Mouse (Mus musculus): ENCODE measurements around the gene Clybl.

Gene Clybl

GRCm38 (mm10) chr14:122194630-122195029 is 13.1 kb downstream of the Clybl start:
- intact Hi-C loops (cut with DNase I) = loop anchor here (5.0 kb wide), 1 partner anchor 683 kb away; no protein-coding TSS in a partner anchor

- intact Hi-C loops (cut with DNase I) = no loop called here
Observed at GRCm38 (mm10) chr14:122196851-122197250, 15.3 kb downstream of the Clybl start.

- intact Hi-C loops (cut with DNase I) = no loop called here
Observed at GRCm38 (mm10) chr14:122200247-122200885, 18.9 kb downstream of the Clybl start.

GRCm38 (mm10) chr14:122209177-122209576 is 27.7 kb downstream of the Clybl start:
- intact Hi-C loops (cut with DNase I) = no loop called here

GRCm38 (mm10) chr14:122213590-122213989 is 32.1 kb downstream of the Clybl start:
- intact Hi-C loops (cut with DNase I) = no loop called here

- intact Hi-C loops (cut with DNase I) = no loop called here
Observed at GRCm38 (mm10) chr14:122214126-122214525, 32.6 kb downstream of the Clybl start.

GRCm38 (mm10) chr14:122217221-122217620 is 35.7 kb downstream of the Clybl start:
- intact Hi-C loops (cut with DNase I) = no loop called here

- intact Hi-C loops (cut with DNase I) = loop anchor here (5.0 to 10.0 kb wide), 3 partner anchors 412 to 1092 kb away; no protein-coding TSS in a partner anchor
Observed at GRCm38 (mm10) chr14:122222934-122223374, 41.5 kb downstream of the Clybl start.

- intact Hi-C loops (cut with DNase I) = loop anchor here (5.0 to 10.0 kb wide), 3 partner anchors 411 to 1091 kb away; no protein-coding TSS in a partner anchor
Observed at GRCm38 (mm10) chr14:122223461-122224102, 42.1 kb downstream of the Clybl start.

- intact Hi-C loops (cut with DNase I) = loop anchor here (5.0 to 10.0 kb wide), 3 partner anchors 411 to 1091 kb away; no protein-coding TSS in a partner anchor
Observed at GRCm38 (mm10) chr14:122224103-122224494, 42.6 kb downstream of the Clybl start.

- intact Hi-C loops (cut with DNase I) = loop anchor here (5.0 to 10.0 kb wide), 3 partner anchors 410 to 1090 kb away; no protein-coding TSS in a partner anchor
Observed at GRCm38 (mm10) chr14:122224501-122224928, 43.0 kb downstream of the Clybl start.

- intact Hi-C loops (cut with DNase I) = loop anchor here (10.0 kb wide), 2 partner anchors 409 to 1089 kb away; no protein-coding TSS in a partner anchor
Observed at GRCm38 (mm10) chr14:122225479-122226132, 44.1 kb downstream of the Clybl start.

GRCm38 (mm10) chr14:122226133-122226515 is 44.6 kb downstream of the Clybl start:
- intact Hi-C loops (cut with DNase I) = loop anchor here (10.0 kb wide), 2 partner anchors 409 to 1089 kb away; no protein-coding TSS in a partner anchor

GRCm38 (mm10) chr14:122226666-122227453 is 45.4 kb downstream of the Clybl start:
- intact Hi-C loops (cut with DNase I) = loop anchor here (10.0 kb wide), 2 partner anchors 408 to 1088 kb away; no protein-coding TSS in a partner anchor

GRCm38 (mm10) chr14:122227454-122227951 is 46.0 kb downstream of the Clybl start:
- intact Hi-C loops (cut with DNase I) = loop anchor here (10.0 kb wide), 2 partner anchors 407 to 1087 kb away; no protein-coding TSS in a partner anchor

- intact Hi-C loops (cut with DNase I) = loop anchor here (10.0 kb wide), 2 partner anchors 406 to 1086 kb away; no protein-coding TSS in a partner anchor
Observed at GRCm38 (mm10) chr14:122228816-122229551, 47.5 kb downstream of the Clybl start.

GRCm38 (mm10) chr14:122229988-122230387 is 48.5 kb downstream of the Clybl start:
- intact Hi-C loops (cut with DNase I) = loop anchor here (10.0 kb wide), 2 partner anchors 405 to 1085 kb away; no protein-coding TSS in a partner anchor

- intact Hi-C loops (cut with DNase I) = no loop called here
Observed at GRCm38 (mm10) chr14:122230621-122231025, 49.1 kb downstream of the Clybl start.

GRCm38 (mm10) chr14:122231073-122231472 is 49.6 kb downstream of the Clybl start:
- intact Hi-C loops (cut with DNase I) = no loop called here
